Mouse (Mus musculus): ENCODE results near the gene Hmga1.

The Hmga1 gene

DNA sequence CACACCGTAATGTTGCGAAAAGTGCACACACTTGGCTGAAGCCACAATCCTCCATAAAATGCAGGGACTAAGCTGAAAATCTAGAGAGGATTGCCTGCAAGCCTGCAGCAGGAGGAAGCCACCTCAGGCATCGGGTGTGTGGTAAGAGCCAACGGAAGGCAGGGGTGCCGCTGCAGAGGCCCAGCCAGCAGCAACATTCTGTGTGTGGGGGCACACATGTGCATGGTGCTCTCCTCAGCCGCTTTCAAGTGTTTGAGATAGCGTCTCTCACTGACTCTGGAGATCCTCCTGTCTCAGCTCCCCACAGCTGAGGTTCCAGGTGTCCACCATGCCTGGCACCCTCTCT lies 36.2 kb downstream of the Hmga1 start:
- DNase-seq: no peak

DNA sequence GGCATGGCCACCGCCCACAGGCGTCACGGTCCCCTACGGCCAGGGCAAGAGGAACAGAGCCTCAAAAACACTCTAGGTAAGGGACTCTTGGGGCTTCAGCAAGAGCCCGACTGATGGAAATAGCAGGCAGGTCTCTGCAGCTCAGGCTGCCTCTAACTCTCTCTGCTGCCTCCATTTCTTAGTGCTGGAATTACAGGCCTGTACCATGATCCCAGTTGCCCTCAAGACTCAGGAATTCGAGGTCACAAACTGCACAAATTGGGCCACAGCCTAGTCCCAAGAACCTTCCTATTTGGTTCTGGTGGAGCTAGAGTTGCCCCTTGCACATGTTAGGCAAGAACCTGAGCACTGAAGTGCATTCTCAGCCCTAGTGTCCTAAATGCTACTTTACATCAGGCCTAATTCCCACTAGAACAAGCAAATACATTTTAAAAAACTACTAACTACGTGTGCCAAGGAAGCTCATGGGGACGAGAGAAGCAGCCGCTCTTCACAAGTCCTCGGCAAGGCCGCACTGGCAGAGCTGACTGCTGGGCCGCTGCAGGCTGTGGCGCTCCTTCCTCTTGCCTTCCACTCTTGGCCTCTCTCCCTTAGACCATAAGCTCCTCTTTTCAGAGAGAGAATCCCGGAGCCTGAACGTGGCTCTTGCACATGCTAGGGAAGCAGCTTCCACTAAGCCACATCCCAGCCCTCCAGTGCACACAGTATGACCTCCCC lies 39.5 kb downstream of the Hmga1 start:
- no peak for DNase-seq

DNA sequence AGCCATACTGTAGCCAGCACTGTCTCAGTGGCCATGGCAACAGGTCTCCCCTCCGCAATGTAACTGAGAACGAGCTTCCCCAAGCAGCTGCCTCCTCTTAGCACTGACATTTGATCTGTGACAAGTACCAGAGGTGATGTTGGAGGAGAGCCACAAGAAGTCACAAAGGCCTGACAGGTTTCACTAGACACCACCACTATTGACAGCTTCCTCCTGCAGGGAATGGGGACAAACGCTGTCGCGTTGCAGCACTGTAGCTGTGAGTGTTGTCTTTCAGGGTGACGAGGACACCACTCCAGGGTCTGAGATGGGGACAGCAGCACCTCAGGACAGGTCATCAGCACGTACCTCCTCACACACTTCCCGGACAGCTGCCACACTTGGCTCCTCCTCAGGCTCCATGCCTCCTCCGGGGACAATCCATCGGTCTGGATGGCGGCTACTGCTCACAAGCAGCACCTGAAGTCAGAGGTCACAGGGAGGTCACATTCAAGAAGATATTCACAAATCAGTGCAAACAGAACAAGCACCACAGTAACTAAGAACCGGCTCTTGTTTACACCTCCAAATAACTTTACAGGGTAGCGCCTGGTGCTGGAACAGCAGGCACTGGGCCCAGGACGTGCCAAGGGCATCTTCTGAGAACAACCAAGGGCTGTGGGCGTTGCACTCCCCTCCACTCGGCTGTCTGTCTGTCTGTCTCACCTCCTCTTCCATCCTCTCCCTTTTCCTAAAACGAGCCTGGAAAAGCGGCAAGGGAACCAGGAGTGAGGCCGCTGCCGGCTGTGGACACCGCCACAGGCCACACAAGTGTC lies 40.3 kb downstream of the Hmga1 start:
- no peak for DNase-seq

DNA sequence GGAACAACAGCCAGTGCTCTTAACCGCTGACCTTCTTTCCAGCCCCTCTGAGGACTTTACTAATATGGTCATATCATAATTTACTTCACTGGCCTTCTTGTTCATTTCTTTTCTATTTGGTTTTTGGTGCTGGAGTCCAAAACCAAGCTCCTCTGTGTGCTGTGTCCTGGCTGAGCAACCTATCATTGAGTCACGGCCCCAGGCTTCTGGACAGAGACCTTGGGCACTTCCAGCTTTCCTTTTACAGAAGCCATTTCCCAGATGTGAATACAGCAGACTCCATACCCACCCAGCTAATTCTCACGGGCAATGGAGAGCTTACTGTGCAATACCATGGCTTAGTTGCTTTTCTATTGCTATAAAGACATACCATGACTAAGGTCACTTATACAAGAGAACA lies 44.0 kb downstream of the Hmga1 start:
- DNase-seq: no peak

DNA sequence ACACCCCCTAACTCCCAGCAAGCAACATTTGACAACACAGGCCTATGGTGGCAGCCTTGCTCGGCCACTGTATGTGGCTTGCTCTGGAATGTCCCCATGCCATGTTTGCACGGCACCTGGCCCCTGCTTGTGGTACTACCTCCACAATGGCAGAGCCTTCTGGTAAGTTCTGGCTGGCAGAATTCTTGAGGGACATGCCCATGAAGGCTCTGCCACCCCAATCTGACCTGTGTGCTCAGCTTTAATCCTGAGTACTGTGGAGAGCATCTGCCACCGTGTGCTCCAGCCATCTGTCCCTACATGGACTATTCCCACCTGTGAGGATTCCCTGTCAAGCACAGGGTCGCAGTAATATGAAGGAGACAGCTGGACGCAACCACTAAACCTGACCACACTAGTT lies 44.6 kb downstream of the Hmga1 start:
- no peak for DNase-seq

DNA sequence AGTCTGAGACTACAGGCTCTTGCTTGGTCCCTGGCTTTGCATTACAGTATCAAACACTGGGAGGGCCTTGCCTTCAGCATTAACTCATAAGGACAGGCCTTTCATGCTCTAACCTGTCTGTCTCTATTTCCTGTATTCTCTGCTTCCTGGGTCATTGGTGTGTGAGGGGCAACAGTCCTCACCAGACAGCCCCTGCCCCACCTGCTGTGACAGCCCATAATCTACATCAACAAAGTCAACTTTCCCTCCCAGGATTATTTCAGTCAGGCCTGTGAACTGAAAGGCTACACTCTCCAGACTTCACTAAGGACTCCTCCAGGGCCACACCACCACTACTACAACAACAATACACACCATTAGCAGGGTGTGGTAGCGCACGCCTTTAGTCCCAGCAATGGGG lies 46.7 kb downstream of the Hmga1 start:
- no peak for DNase-seq

DNA sequence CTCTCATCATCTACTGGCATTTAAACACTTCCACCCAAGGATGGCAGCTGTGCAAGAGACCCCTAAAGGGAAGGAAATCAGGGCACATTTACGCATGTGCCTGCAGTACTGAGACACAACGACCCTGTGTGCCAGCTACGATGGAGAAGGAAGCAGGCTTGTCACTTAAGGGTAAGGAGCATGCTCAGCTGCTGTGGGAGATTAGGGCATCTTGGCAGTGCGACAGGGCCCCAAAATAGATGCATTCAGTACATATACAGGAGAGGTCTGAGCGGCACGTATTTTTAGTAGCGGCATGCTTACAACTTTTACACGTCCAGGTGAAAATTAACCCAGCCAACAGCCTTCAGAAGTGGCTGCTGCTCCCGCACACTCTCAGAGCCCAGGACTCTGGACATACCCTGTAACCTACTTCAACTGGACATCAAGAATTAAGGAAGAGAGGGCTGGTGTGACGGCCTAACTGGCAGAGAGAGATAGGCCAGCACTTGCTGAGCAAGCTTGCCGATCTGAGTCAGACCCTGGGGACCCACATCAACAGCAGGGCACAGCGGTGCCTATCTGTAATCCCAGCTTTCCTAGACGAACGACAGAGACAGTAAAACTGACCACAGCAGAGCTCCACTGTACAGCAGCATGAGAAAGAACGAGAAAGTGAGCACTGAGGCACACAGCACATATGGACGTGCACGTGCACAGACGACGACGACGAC lies 47.4 kb downstream of the Hmga1 start:
- DNase-seq: no peak

DNA sequence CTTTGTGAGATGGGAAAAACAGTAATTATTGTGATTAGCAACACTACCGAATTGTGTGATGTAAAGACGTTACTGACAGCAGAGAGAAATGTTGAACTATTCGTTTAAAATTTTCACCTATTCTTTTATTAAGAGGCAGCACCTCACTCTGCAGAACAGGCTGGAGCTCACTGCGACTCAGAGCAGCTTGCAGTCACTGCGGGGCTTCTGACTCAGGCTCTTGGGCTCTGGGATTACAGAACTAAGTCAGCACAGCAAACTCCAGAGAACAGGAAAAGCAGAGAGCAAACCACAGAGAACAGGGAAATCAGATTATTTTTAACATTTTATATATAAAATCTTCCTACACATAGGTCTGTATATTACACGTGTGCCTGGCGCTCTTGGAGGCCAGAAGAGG lies 53.3 kb downstream of the Hmga1 start:
- DNase-seq: no peak

DNA sequence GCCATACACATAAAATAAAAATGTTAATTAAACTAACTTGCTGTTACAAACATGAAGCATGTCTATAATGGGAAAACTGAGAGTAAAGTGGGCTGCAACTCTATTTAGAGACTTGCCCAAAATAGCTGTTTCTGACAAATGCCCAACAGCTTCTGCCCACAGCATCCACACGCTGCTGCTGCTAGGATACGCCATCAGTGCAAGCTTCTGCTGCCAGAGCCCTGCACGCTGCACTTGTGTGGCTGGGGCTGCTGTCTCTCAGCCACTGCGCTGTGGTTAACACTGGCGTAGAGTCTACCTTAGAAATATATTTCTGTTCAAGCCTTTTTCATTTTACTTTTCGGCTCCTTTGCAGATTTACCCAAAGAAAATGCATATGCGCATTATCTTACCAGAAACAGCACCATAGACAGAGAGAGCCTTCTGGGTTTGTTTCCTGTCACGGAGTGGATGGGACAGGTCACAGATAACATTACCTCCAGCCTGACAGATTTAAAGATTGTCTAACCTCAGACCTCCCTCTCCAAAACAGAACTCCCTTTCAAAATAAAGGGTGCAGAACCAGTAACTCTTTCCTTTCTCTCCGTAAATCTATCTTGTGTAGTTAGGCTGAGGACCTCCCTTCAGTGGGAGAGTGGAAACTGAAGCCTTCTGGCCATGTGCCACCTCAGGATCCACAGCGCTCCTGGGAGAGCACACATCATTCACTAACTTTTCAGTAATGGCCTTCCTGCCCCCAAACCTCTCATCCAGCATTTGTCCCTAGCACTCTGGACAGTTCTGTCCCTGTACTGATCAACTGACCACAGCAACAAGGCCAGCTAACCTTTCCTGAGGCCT lies 54.6 kb downstream of the Hmga1 start:
- peak; percentile 79 for DNase-seq

DNA sequence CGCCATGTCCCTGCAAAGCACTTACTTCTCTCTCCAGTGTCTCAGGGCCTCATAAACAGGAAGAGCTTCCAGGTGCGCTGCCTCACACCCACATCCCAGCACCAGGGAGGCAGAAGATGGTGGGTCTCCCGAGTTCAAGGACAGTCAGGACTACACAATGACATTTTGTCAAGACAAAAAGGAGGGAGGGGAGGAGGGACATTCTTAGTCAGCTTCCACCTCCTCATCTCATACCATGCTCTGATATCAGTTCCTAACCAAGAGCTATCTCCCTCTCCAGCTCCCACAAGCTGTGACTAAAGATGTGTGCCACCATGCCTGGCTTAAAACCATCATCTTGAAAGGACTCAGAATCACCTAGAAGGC lies 55.2 kb downstream of the Hmga1 start:
- no peak for DNase-seq

DNA sequence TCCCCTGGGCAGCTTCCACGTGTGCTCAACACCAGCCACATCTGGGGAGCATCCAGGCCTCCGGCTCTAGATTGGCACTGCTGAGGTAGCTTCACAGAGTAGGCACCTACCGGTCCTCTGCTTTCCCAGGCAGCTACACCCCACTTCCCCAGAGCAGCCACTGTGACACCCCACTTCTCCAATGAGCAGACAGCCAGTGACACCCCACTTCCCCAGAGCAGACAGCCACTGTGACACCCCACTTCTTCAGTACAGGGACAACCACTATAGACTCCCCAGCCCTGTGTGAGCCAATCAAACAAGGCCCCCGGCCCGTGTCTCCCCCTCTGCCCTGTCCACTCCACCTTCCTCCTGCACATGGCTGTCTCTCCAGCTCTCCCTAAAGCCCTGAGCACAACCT lies 55.7 kb downstream of the Hmga1 start:
- no peak for DNase-seq

DNA sequence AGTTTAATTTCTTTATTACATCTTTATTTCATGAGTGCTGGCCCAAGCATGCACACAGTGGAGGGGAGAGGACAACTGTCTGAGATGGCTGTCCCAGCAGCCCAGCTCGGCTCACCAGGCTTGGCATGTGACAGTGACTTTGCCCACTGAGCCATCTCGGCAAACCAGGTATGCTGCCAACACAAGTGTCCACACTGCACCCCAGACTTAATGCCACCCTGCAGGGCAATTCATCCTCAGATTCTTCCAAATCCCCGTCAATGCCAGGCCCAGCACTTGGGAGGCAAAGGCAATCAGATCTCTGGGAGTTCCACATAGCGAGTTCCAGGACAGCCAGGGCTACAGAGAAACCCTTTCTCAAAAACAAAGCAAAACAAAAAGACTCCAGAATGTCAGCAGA lies 56.7 kb downstream of the Hmga1 start:
- DNase-seq: no peak

Measured in right cerebral cortex, postnatal 25 days (tissue).